Mouse (Mus musculus): ENCODE measurements around the gene Nfkbil1.
"Not testable (repeated sequence)": the region's sequence is repeated elsewhere in the genome, so short reads cannot be mapped to it uniquely, and the experiment has no call there.

Gene Nfkbil1

GRCm38 (mm10) chr17:35234903-35235302 is 689 bp downstream of the Nfkbil1 start:
- DNase-seq, result peak; percentile 53 to 54

- not testable (repeated sequence) for DNase-seq
Measured at GRCm38 (mm10) chr17:35234090-35234489, 1.5 kb downstream of the Nfkbil1 start.

GRCm38 (mm10) chr17:35233114-35233980 is 2.2 kb downstream of the Nfkbil1 start, which contains the start of gene Atp6v1g2:
TSS of gene Atp6v1g2 (plus strand) at chr17:35233660.
- peak in 1 of 2 experiments; percentile 11 for DNase-seq

GRCm38 (mm10) chr17:35232659-35233058 is 2.9 kb downstream of the Nfkbil1 start:
- no peak for DNase-seq

- DNase-seq, result peak; percentile 92 to 96
Measured at GRCm38 (mm10) chr17:35232043-35232442, 3.5 kb downstream of the Nfkbil1 start.

GRCm38 (mm10) chr17:35231022-35231421 is 4.6 kb downstream of the Nfkbil1 start:
- DNase-seq, result no peak

- no peak for DNase-seq
Measured at GRCm38 (mm10) chr17:35226561-35227046, 9.0 kb downstream of the Nfkbil1 start.

GRCm38 (mm10) chr17:35225456-35225855 is 10.1 kb downstream of the Nfkbil1 start:
- no peak for DNase-seq

GRCm38 (mm10) chr17:35224641-35225040 is 11.0 kb downstream of the Nfkbil1 start:
- no peak for DNase-seq

GRCm38 (mm10) chr17:35222299-35222698 is 13.3 kb downstream of the Nfkbil1 start:
- no peak for DNase-seq

- no peak for DNase-seq
Measured at GRCm38 (mm10) chr17:35220156-35220952, 15.2 kb downstream of the Nfkbil1 start, which contains the start of gene Gm16181. TSS of gene Gm16181 (plus strand) at chr17:35220834.

- no peak for DNase-seq
Measured at GRCm38 (mm10) chr17:35219601-35220041, 16.0 kb downstream of the Nfkbil1 start.

- DNase-seq, result no peak
Measured at GRCm38 (mm10) chr17:35218516-35219193, 16.9 kb downstream of the Nfkbil1 start.

GRCm38 (mm10) chr17:35213071-35213470 is 22.5 kb downstream of the Nfkbil1 start:
- no peak for DNase-seq

- DNase-seq, result no peak
Measured at GRCm38 (mm10) chr17:35210593-35210992, 25.0 kb downstream of the Nfkbil1 start.

GRCm38 (mm10) chr17:35209785-35210535 is 25.6 kb downstream of the Nfkbil1 start:
- DNase-seq, result no peak

GRCm38 (mm10) chr17:35205380-35205769 is 30.2 kb downstream of the Nfkbil1 start:
- DNase-seq, result no peak

- DNase-seq, result no peak
Measured at GRCm38 (mm10) chr17:35204494-35205379, 30.9 kb downstream of the Nfkbil1 start, which contains the start of gene Lta. TSS of gene Lta (minus strand) at chr17:35205351.

GRCm38 (mm10) chr17:35202442-35202841 is 33.1 kb downstream of the Nfkbil1 start:
- no peak for DNase-seq

GRCm38 (mm10) chr17:35201787-35202186 is 33.8 kb downstream of the Nfkbil1 start, which contains the start of gene Tnf:
TSS of gene Tnf (minus strand) at chr17:35202007.
- DNase-seq, result no peak

GRCm38 (mm10) chr17:35201128-35201527 is 34.5 kb downstream of the Nfkbil1 start:
- no peak for DNase-seq
